Mouse (Mus musculus) embryonic fibroblast, embryonic 13.5 days (primary cell): ENCODE results near the gene Rabep1.

Experiments used
- CTCF ChIP-seq: IDR thresholded peaks from 2 replicates; pipeline ENCODE4 v1.5.1; 2011; ENCODE audit warnings: mild to moderate bottlenecking, control low read depth, low read length, moderate library complexity, borderline replicate concordance; ENCODE audit not compliant: insufficient read depth
- POLR2A ChIP-seq: IDR thresholded peaks from 2 replicates; pipeline ENCODE4 v1.6.1; 2011; ENCODE audit warnings: low read depth, mild to moderate bottlenecking, control low read depth, low read length, moderate library complexity

- no peak for TF ChIP-seq POLR2A
- TF ChIP-seq CTCF = no peak
These were observed 42.2 kb upstream of the Rabep1 start for GRCm38 (mm10) chr11:70802208-70802864.
